Mouse (Mus musculus) limb, embryonic 14.5 days (tissue): ENCODE data around the gene Dlg2. TPM values are rescaled to one million over a fixed set of nuclear protein-coding genes. Genes with fewer than 3 reads are reported as not detected.

ENCODE experiments used
- ATAC-seq: fragments of 200-750 bp; cut with Nextera tagmentation; 2 replicates; pipeline ENCODE4 v1.8.0; 2017; ENCODE audit warnings: low read depth, moderate number of reproducible peaks, moderate TSS enrichment; ENCODE audit not compliant: low FRiP score
- DNase-seq: peaks from one replicate; pipeline ENCODE4 v3.0.0-alpha.2; 2015; ENCODE audit warnings: low spot score
- H3K27ac ChIP-seq: fragments of 300-500 bp; sonication (generic); replicated peaks from 2 replicates; pipeline ENCODE4 v1.5.1; 2014; ENCODE audit warnings: low read depth, mild to moderate bottlenecking, low read length, moderate library complexity, mixed read lengths
- H3K27me3 ChIP-seq: fragments of 300-500 bp; sonication (generic); 2 replicates; pipeline ENCODE4 v1.6.1; 2014; ENCODE audit warnings: low read length, mixed read lengths; ENCODE audit not compliant: control insufficient read depth, insufficient read depth
- H3K36me3 ChIP-seq: fragments of 300-500 bp; sonication (generic); 2 replicates; pipeline ENCODE4 v1.6.1; 2014; ENCODE audit warnings: mild to moderate bottlenecking, low read length, moderate library complexity, mixed read lengths; ENCODE audit not compliant: control insufficient read depth, insufficient read depth
- H3K4me1 ChIP-seq: fragments of 300-500 bp; sonication (generic); 2 replicates; pipeline ENCODE4 v1.6.1; 2014; ENCODE audit warnings: antibody characterized with exemption, low read length, mixed read lengths; ENCODE audit not compliant: control insufficient read depth, insufficient read depth
- H3K4me2 ChIP-seq: fragments of 300-500 bp; sonication (generic); replicated peaks from 2 replicates; pipeline ENCODE4 v1.6.1; 2014; ENCODE audit warnings: low read depth, mild to moderate bottlenecking, low read length, moderate library complexity; ENCODE audit not compliant: severe bottlenecking
- H3K4me3 ChIP-seq: fragments of 300-500 bp; sonication (generic); replicated peaks from 2 replicates; pipeline ENCODE4 v1.5.1; 2014; ENCODE audit warnings: low read length
- H3K9ac ChIP-seq: fragments of 300-500 bp; sonication (generic); 2 replicates; pipeline ENCODE4 v1.6.1; 2014; ENCODE audit warnings: mild to moderate bottlenecking, low read depth, low read length, moderate library complexity; ENCODE audit not compliant: severe bottlenecking
- H3K9me3 ChIP-seq: fragments of 300-500 bp; sonication (generic); 2 replicates; pipeline ENCODE4 v1.6.1; 2016; ENCODE audit warnings: low read length; ENCODE audit not compliant: control insufficient read depth
- POLR2A ChIP-seq: fragments of 200-500 bp; IDR thresholded peaks from 2 replicates; pipeline ENCODE4 v1.8.0; 2012; ENCODE audit warnings: inconsistent platforms, mild to moderate bottlenecking, moderate library complexity, borderline replicate concordance; ENCODE audit not compliant: insufficient read depth, insufficient read length; ENCODE audit errors: extremely low read depth
- WGBS: fragments of 180-500 bp; shearing (Covaris S2); extraction: QIAGEN DNeasy Blood & Tissue Kit; methylation state at CpG from one replicate; pipeline ENCODE4 v1.1.7; 2014; 5-methylcytosine and 5-hydroxymethylcytosine counted together
- polyA plus RNA-seq, 2 experiments: library from polyadenylated mRNA; depleted of rRNA in 1 of 2; stranded (reverse) in 1 of 2; unstranded in 1 of 2; fragments of >200 nt; fragmentation: Nextera tagmentation in 1 of 2; extraction: Ambion mirVana in 1 of 2; gene quantifications; 2 replicates each; pipeline versions ENCODE4 v1.2.1 to v1.2.3; 2012 to 2014

The Dlg2 gene
- polyA plus RNA-seq, 2 experiments, result 4.6 to 7.3 TPM

DNA sequence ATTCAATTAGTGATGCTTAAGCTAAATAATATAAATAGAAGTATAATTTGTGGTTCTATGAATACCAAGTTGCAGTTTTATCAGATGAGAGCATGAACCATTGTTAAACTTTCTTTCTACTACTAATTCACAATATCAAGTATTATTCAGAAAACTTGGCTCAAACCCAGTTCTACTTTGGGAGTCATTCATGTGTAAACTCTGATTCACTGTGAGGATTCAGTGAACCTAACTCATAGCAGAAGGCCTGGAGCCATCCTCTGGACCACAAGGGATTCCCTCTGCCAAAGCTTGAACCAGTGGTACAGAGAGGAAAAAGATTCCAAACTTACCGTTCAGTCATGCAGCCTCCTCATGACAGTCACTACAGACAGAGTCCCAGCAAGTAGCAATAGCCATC is 1920.3 kb downstream of the Dlg2 start:
- H3K27ac ChIP-seq, result no peak overlapping the region
- no peaks in the 10 kb centered on the region for H3K27me3 ChIP-seq
- H3K9me3 ChIP-seq, result no peaks in the 10 kb centered on the region
- 94% methylated on average over 1 of the region's 1 CpGs for WGBS
- H3K4me2 ChIP-seq, result no peak overlapping the region
- peaks cover 17% of the 10 kb centered on the region; the same call in 1 of the 2 replicates for H3K4me1 ChIP-seq
- DNase-seq (no peak), ATAC-seq (no peak)
- H3K9ac ChIP-seq, result no peak overlapping the region
- H3K36me3 ChIP-seq, result no peaks in the 10 kb centered on the region
- TF ChIP-seq POLR2A, result no peak
- no peak overlapping the region for H3K4me3 ChIP-seq

- H3K36me3 ChIP-seq, result no peaks in the 10 kb centered on the region
- TF ChIP-seq POLR2A, result no peak
- H3K27ac ChIP-seq, result no peak overlapping the region
- H3K4me1 ChIP-seq, result no peaks in the 10 kb centered on the region; the same call in 1 of the 2 replicates
- H3K27me3 ChIP-seq, result no peaks in the 10 kb centered on the region
- no peak overlapping the region for H3K9ac ChIP-seq
- DNase-seq (no peak), ATAC-seq (no peak)
- H3K4me2 ChIP-seq, result no peak overlapping the region
- H3K4me3 ChIP-seq, result no peak overlapping the region
- 50% methylated on average over 1 of the region's 1 CpGs for WGBS
- no peaks in the 10 kb centered on the region for H3K9me3 ChIP-seq
Observed at GRCm38 (mm10) chr7:92398841-92399240, 1922.4 kb downstream of the Dlg2 start.

DNA sequence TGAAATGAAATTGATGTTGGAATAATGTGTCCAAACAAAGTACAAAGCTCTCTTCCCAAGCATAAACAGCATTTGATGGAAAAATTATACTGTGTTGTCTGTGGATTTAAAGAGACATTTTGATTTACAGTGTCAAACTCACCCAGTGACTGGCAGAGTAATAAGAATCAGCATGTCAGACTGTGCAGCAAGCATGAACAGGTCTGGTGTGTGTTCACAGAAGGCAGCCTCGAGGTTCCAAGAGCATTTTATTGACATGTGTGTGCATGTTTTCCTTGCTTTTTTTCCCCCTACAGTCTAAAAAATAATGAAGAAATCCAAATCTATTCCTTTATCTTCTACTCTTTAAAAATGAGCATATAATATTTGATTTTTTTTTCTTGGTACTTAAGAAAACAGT is 1924.1 kb downstream of the Dlg2 start:
- no peaks in the 10 kb centered on the region for H3K9me3 ChIP-seq
- H3K36me3 ChIP-seq, result no peaks in the 10 kb centered on the region
- H3K27me3 ChIP-seq, result no peaks in the 10 kb centered on the region
- DNase-seq, result no peak
- no peak overlapping the region for H3K4me2 ChIP-seq
- H3K4me1 ChIP-seq, result no peaks in the 10 kb centered on the region; the same call in 1 of the 2 replicates
- no peak overlapping the region for H3K9ac ChIP-seq
- WGBS, result 43% methylated on average over 1 of the region's 1 CpGs
- ATAC-seq, result no peak
- H3K27ac ChIP-seq, result no peak overlapping the region
- no peak overlapping the region for H3K4me3 ChIP-seq
- TF ChIP-seq POLR2A, result no peak

- TF ChIP-seq POLR2A, result no peak
- Histone ChIP-seq H3K36me3 (no peaks in the 10 kb centered on the region), H3K4me1 (no peaks in the 10 kb centered on the region; the same call in 1 of the 2 replicates), H3K4me3 (no peak overlapping the region), H3K4me2 (no peak overlapping the region), H3K9me3 (no peaks in the 10 kb centered on the region), H3K9ac (no peak overlapping the region), H3K27me3 (no peaks in the 10 kb centered on the region), H3K27ac (no peak overlapping the region)
- DNase-seq, result no peak
- 58% methylated on average over 4 of the region's 4 CpGs for WGBS
- no peak for ATAC-seq
Observed at GRCm38 (mm10) chr7:92401001-92401688, 1924.7 kb downstream of the Dlg2 start.

DNA sequence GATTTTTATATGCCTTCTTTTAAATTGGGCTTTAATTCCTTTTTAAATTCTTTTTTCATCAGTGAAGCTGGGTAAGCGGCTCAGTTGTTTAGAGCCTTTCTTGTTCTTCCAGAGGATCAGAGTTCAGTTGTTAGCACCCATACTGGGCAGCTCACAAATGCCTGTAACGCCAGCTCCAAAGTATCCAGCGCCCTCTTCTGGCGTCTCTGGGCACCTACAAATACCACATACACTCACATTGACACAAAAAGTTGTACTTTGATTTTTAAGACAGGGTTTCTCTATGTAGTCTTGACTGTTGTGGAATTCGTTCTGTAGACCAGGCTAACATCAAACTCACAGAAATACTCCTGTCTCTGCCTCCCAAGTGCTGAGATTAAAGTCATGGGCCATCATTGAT is 1932.0 kb downstream of the Dlg2 start:
- DNase-seq (no peak), ATAC-seq (no peak)
- no peaks in the 10 kb centered on the region for H3K36me3 ChIP-seq
- H3K9ac ChIP-seq, result no peak overlapping the region
- no peaks in the 10 kb centered on the region for H3K27me3 ChIP-seq
- 67% methylated on average over 5 of the region's 5 CpGs for WGBS
- H3K4me3 ChIP-seq, result no peak overlapping the region
- no peak overlapping the region for H3K4me2 ChIP-seq
- H3K4me1 ChIP-seq, result no peaks in the 10 kb centered on the region
- no peak for TF ChIP-seq POLR2A
- H3K9me3 ChIP-seq, result no peaks in the 10 kb centered on the region
- H3K27ac ChIP-seq, result no peak overlapping the region

DNA sequence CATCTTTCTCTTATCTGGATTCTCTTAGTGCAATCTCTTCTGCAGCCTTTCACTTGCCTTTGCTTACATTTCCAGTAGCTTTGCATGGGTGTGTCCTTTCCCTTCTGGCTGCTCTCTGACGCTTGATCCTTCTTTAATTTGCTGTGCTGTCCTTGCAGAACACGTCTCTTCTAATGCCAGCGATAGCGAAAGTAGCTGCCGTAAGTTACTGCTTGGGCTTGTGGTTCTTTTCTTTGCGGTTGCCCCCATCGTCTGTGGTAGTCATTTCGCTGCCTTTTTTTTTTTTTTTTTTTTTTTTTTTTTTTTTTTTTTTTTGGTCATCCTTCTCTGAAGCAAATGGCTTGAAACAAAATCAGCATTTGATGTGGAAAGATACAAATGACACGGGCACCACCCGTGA is 1944.0 kb downstream of the Dlg2 start:
- no peak for ATAC-seq
- whole genome bisulfite sequencing, result 72% methylated on average over 10 of the region's 10 CpGs
- no peaks in the 10 kb centered on the region for H3K4me1 ChIP-seq
- no peaks in the 10 kb centered on the region for H3K36me3 ChIP-seq
- TF ChIP-seq POLR2A, result no peak
- H3K9ac ChIP-seq, result no peak overlapping the region
- H3K27ac ChIP-seq, result no peak overlapping the region
- DNase-seq, result no peak
- no peak overlapping the region for H3K4me2 ChIP-seq
- H3K9me3 ChIP-seq, result no peaks in the 10 kb centered on the region
- H3K4me3 ChIP-seq, result no peak overlapping the region
- no peaks in the 10 kb centered on the region for H3K27me3 ChIP-seq
